Mouse (Mus musculus): ENCODE data around the gene Kif1b. TPM values are rescaled to one million over a fixed set of nuclear protein-coding genes. Genes with fewer than 3 reads are reported as not detected.
A peak's percentile ranks its signal among the peaks of the same experiment; 100 is the strongest.

Kif1b gene
- polyA plus RNA-seq, 2 experiments, result 3.6 to 4.6 TPM

- TF ChIP-seq EP300 (IDR thresholded peaks at IDR 0.05; ENCODE audit: low read depth) (no peak), CTCF (IDR thresholded peaks at IDR 0.05; ENCODE audit: low read depth) (no peak)
- DNase-seq (ENCODE audit: low read depth in 3 of 3, low spot score in 3 of 3), result no peak
- 40% methylated on average over 3 of the region's 3 CpGs for WGBS (ENCODE audit: insufficient replicate concordance)
- Histone ChIP-seq H3K36me3 (replicated peaks; ENCODE audit: control insufficient read depth, insufficient read depth, low read depth) (no peaks in the 10 kb centered on the region), H3K4me1 (replicated peaks; ENCODE audit: control insufficient read depth in 2 of 2, insufficient read depth in 2 of 2, low read length in 1 of 2) (peaks cover 0 to 4% of the 10 kb centered on the region in 2 experiments; a peak in 3 of 4 replicates), H3K27ac (no peak overlapping the region), H3K27me3 (ENCODE audit: control insufficient read depth, insufficient read depth, low read length) (peaks cover 13% of the 10 kb centered on the region), H3K9me3 (ENCODE audit: control insufficient read depth, low read length) (no peaks in the 10 kb centered on the region), H3K4me3 (ENCODE audit: insufficient read depth in 1 of 2, low read depth in 2 of 2, low read length in 2 of 2) (peak overlapping the region; percentile 53 to 73; a peak in 3 of 4 replicates), H3K9ac (replicated peaks) (no peak overlapping the region), H3K4me2 (ENCODE audit: low read depth) (peak overlapping the region; percentile 92)
- no peak for ATAC-seq (ENCODE audit: insufficient read depth)
These were observed 963 bp upstream of the Kif1b start for GRCm38 (mm10) chr4:149308491-149308820.

- peaks cover 0 to 7% of the 10 kb centered on the region in 2 experiments; a peak in 3 of 4 replicates for H3K4me1 ChIP-seq (replicated peaks; ENCODE audit: control insufficient read depth in 2 of 2, insufficient read depth in 2 of 2, low read length in 1 of 2)
- under 1% methylated on average over 73 of the region's 83 CpGs for WGBS (ENCODE audit: insufficient replicate concordance)
- peak overlapping the region; percentile 64 to 73 for H3K4me3 ChIP-seq (ENCODE audit: insufficient read depth in 1 of 2, low read depth in 2 of 2, low read length in 2 of 2)
- peak overlapping the region; percentile 77 for H3K9ac ChIP-seq (replicated peaks)
- H3K4me2 ChIP-seq (ENCODE audit: low read depth), result peak overlapping the region; percentile 92
- H3K9me3 ChIP-seq (ENCODE audit: control insufficient read depth, low read length), result no peaks in the 10 kb centered on the region
- ATAC-seq (ENCODE audit: insufficient read depth), result peak; percentile 73
- peaks cover 13% of the 10 kb centered on the region for H3K27me3 ChIP-seq (ENCODE audit: control insufficient read depth, insufficient read depth, low read length)
- no peaks in the 10 kb centered on the region for H3K36me3 ChIP-seq (replicated peaks; ENCODE audit: control insufficient read depth, insufficient read depth, low read depth)
- H3K27ac ChIP-seq, result no peak overlapping the region
- DNase-seq (ENCODE audit: low read depth in 3 of 3, low spot score in 3 of 3), result no peak
- TF ChIP-seq CTCF (IDR thresholded peaks at IDR 0.05; ENCODE audit: low read depth) (no peak), EP300 (IDR thresholded peaks at IDR 0.05; ENCODE audit: low read depth) (no peak)
These were observed 539 bp downstream of the Kif1b start for GRCm38 (mm10) chr4:149306712-149307595.

GRCm38 (mm10) chr4:149305761-149306711 is 1.5 kb downstream of the Kif1b start:
- TF ChIP-seq CTCF (IDR thresholded peaks at IDR 0.05; ENCODE audit: low read depth) (no peak), EP300 (IDR thresholded peaks at IDR 0.05; ENCODE audit: low read depth) (no peak)
- no peak for DNase-seq (ENCODE audit: low read depth in 3 of 3, low spot score in 3 of 3)
- peaks cover 0 to 7% of the 10 kb centered on the region in 2 experiments; a peak in 3 of 4 replicates for H3K4me1 ChIP-seq (replicated peaks; ENCODE audit: control insufficient read depth in 2 of 2, insufficient read depth in 2 of 2, low read length in 1 of 2)
- no peak for ATAC-seq (ENCODE audit: insufficient read depth)
- H3K4me3 ChIP-seq (ENCODE audit: insufficient read depth in 1 of 2, low read depth in 2 of 2, low read length in 2 of 2), result peak overlapping the region; percentile 64 to 73
- peak overlapping the region; percentile 77; the same call in 1 of the 2 replicates for H3K9ac ChIP-seq (replicated peaks)
- 43% methylated on average over 14 of the region's 14 CpGs for WGBS (ENCODE audit: insufficient replicate concordance)
- H3K4me2 ChIP-seq (ENCODE audit: low read depth), result peak overlapping the region; percentile 92
- H3K27ac ChIP-seq, result no peak overlapping the region
- peaks cover 13% of the 10 kb centered on the region for H3K27me3 ChIP-seq (ENCODE audit: control insufficient read depth, insufficient read depth, low read length)
- no peaks in the 10 kb centered on the region for H3K9me3 ChIP-seq (ENCODE audit: control insufficient read depth, low read length)
- H3K36me3 ChIP-seq (replicated peaks; ENCODE audit: control insufficient read depth, insufficient read depth, low read depth), result no peaks in the 10 kb centered on the region

- Histone ChIP-seq H3K4me2 (ENCODE audit: low read depth) (no peak overlapping the region), H3K9ac (replicated peaks) (no peak overlapping the region), H3K4me1 (replicated peaks; ENCODE audit: control insufficient read depth in 2 of 2, insufficient read depth in 2 of 2, low read length in 1 of 2) (peaks cover 0 to 7% of the 10 kb centered on the region in 2 experiments; a peak in 3 of 4 replicates), H3K27me3 (ENCODE audit: control insufficient read depth, insufficient read depth, low read length) (peaks cover 13% of the 10 kb centered on the region), H3K9me3 (ENCODE audit: control insufficient read depth, low read length) (no peaks in the 10 kb centered on the region), H3K4me3 (ENCODE audit: insufficient read depth in 1 of 2, low read depth in 2 of 2, low read length in 2 of 2) (no peak overlapping the region), H3K27ac (no peak overlapping the region), H3K36me3 (replicated peaks; ENCODE audit: control insufficient read depth, insufficient read depth, low read depth) (no peaks in the 10 kb centered on the region)
- 45% methylated on average over 1 of the region's 1 CpGs for WGBS (ENCODE audit: insufficient replicate concordance)
- ATAC-seq (ENCODE audit: insufficient read depth) (no peak), DNase-seq (ENCODE audit: low read depth in 3 of 3, low spot score in 3 of 3) (no peak)
- TF ChIP-seq EP300 (IDR thresholded peaks at IDR 0.05; ENCODE audit: low read depth) (no peak), CTCF (IDR thresholded peaks at IDR 0.05; ENCODE audit: low read depth) (no peak)
These were observed 3.0 kb downstream of the Kif1b start for GRCm38 (mm10) chr4:149304466-149304865.

Measured in liver, embryonic 14.5 days (tissue).